Mouse (Mus musculus) ES-E14 (cell line): ENCODE measurements around the gene Tmem128.

Experiments used
- CHD2 ChIP-seq: IDR thresholded peaks from 2 replicates; pipeline ENCODE4 v1.6.1; 2014; ENCODE audit warnings: mild to moderate bottlenecking, low read depth, low read length, inconsistent platforms
- MAFK ChIP-seq: IDR thresholded peaks from 2 replicates; pipeline ENCODE4 v1.6.1; 2014; ENCODE audit warnings: mild to moderate bottlenecking, low read depth, low read length, inconsistent platforms; ENCODE audit not compliant: insufficient read depth
- ZC3H11A ChIP-seq: IDR thresholded peaks from 2 replicates; pipeline ENCODE4 v1.6.1; 2012; ENCODE audit warnings: low read depth, mild to moderate bottlenecking, inconsistent platforms, low read length, borderline replicate concordance

- TF ChIP-seq MAFK = no peak
- no peak for TF ChIP-seq ZC3H11A
- no peak for TF ChIP-seq CHD2
Measured at GRCm38 (mm10) chr5:38288476-38288875, 28.5 kb downstream of the Tmem128 start.
